Mouse (Mus musculus): Measurements from ENCODE around the gene Chp2. TPM values are rescaled to one million over a fixed set of nuclear protein-coding genes. Genes with fewer than 3 reads are reported as not detected.

The Chp2 gene
- polyA plus RNA-seq, 1 experiment from 2014 or later, result 0.96 TPM

DNA sequence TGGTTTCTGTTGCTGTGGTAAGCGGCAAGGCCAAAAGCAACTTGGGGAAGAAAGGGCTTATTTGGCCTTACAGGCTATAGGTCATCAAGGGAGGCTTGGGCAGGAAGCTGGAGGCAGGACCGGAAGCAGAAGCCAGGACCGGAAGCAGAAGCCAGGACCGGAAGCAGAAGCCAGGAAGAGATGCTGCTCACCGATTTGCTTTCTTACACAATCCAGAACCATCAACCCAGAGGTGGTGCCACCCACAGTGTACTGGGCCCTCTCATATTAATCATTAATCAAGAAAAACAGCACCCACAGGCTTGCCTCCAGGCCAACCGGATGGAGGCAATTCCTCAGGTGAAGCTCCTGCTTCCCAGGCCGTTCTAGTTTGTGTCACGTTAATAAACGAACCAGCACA, 22.5 kb upstream of the Chp2 start:
- Histone ChIP-seq H3K4me3 (ENCODE audit: low read depth, low read length) (no peak overlapping the region), H3K4me2 (ENCODE audit: low read depth, low read length) (no peak overlapping the region), H3K9ac (replicated peaks; ENCODE audit: low read depth, low read length) (no peak overlapping the region), H3K27me3 (ENCODE audit: control insufficient read depth, insufficient read depth, low read length) (no peaks in the 10 kb centered on the region), H3K36me3 (ENCODE audit: control insufficient read depth, insufficient read depth, low read length) (no peaks in the 10 kb centered on the region), H3K4me1 (ENCODE audit: control insufficient read depth, insufficient read depth, low read length) (no peaks in the 10 kb centered on the region), H3K9me3 (ENCODE audit: control insufficient read depth, low read length) (no peaks in the 10 kb centered on the region), H3K27ac (ENCODE audit: low read depth, low read length) (no peak overlapping the region)
- 86% methylated on average over 9 of the region's 9 CpGs for WGBS
- ATAC-seq (ENCODE audit: low read depth), result no peak

DNA sequence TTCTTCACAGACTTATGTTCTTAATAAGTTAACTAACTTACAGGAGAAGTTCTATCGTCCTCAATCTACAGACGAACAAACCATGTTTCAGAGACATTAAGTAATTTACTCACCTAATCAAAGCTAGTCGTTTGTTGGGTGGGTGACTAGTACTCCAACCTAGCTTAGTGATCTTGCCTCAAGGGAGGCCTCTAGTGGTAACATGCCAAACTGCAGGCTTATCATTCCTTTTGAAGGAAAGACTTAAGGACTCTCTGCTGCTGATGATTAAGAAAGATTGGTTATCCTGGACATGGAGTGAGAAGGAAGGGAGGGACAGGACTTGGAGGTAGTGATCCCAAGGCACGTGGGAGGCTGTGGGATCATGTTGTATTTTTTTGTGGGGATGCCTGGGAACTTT, 22.0 kb upstream of the Chp2 start:
- no peak overlapping the region for H3K27ac ChIP-seq (ENCODE audit: low read depth, low read length)
- H3K4me2 ChIP-seq (ENCODE audit: low read depth, low read length), result no peak overlapping the region
- 33% methylated on average over 4 of the region's 4 CpGs for WGBS
- H3K9ac ChIP-seq (replicated peaks; ENCODE audit: low read depth, low read length), result no peak overlapping the region
- H3K36me3 ChIP-seq (ENCODE audit: control insufficient read depth, insufficient read depth, low read length), result no peaks in the 10 kb centered on the region
- H3K9me3 ChIP-seq (ENCODE audit: control insufficient read depth, low read length), result no peaks in the 10 kb centered on the region
- H3K4me3 ChIP-seq (ENCODE audit: low read depth, low read length), result no peak overlapping the region
- no peak for ATAC-seq (ENCODE audit: low read depth)
- no peaks in the 10 kb centered on the region for H3K27me3 ChIP-seq (ENCODE audit: control insufficient read depth, insufficient read depth, low read length)
- no peaks in the 10 kb centered on the region for H3K4me1 ChIP-seq (ENCODE audit: control insufficient read depth, insufficient read depth, low read length)

- Histone ChIP-seq H3K4me2 (ENCODE audit: low read depth, low read length) (no peak overlapping the region), H3K27me3 (ENCODE audit: control insufficient read depth, insufficient read depth, low read length) (no peaks in the 10 kb centered on the region), H3K4me1 (ENCODE audit: control insufficient read depth, insufficient read depth, low read length) (no peaks in the 10 kb centered on the region), H3K27ac (ENCODE audit: low read depth, low read length) (no peak overlapping the region), H3K9me3 (ENCODE audit: control insufficient read depth, low read length) (no peaks in the 10 kb centered on the region), H3K9ac (replicated peaks; ENCODE audit: low read depth, low read length) (no peak overlapping the region), H3K4me3 (ENCODE audit: low read depth, low read length) (no peak overlapping the region), H3K36me3 (ENCODE audit: control insufficient read depth, insufficient read depth, low read length) (no peaks in the 10 kb centered on the region)
- WGBS, result 33% methylated on average over 5 of the region's 5 CpGs
- ATAC-seq (ENCODE audit: low read depth), result no peak
These were observed 20.0 kb upstream of the Chp2 start for GRCm38 (mm10) chr7:122199296-122199695.

- WGBS, result 40% methylated on average over 2 of the region's 2 CpGs
- Histone ChIP-seq H3K36me3 (ENCODE audit: control insufficient read depth, insufficient read depth, low read length) (no peaks in the 10 kb centered on the region), H3K4me3 (ENCODE audit: low read depth, low read length) (no peak overlapping the region), H3K9ac (replicated peaks; ENCODE audit: low read depth, low read length) (no peak overlapping the region), H3K4me2 (ENCODE audit: low read depth, low read length) (no peak overlapping the region), H3K27me3 (ENCODE audit: control insufficient read depth, insufficient read depth, low read length) (no peaks in the 10 kb centered on the region), H3K9me3 (ENCODE audit: control insufficient read depth, low read length) (no peaks in the 10 kb centered on the region), H3K4me1 (ENCODE audit: control insufficient read depth, insufficient read depth, low read length) (no peaks in the 10 kb centered on the region), H3K27ac (ENCODE audit: low read depth, low read length) (no peak overlapping the region)
- ATAC-seq (ENCODE audit: low read depth), result no peak
These were observed 15.4 kb upstream of the Chp2 start for GRCm38 (mm10) chr7:122203936-122204335.

DNA sequence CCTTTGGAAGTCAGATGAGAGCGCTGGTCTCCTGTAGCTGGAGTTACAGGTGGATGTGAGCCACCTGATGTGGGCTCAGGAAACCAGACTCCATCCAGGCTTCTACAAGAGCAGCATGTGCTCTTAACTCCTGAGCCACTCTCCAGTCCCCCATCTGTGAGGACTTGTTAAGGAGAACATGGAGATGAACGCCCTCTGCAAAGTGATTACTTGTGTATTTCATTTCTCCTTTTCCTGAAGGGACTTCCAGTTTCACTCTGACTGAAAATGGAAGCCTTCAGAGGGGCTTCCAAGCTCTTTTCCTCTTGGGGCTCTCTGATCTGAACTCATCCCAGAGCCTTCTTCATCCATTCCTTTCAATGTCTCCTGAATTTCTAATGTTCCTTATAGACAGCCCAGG, 13.2 kb upstream of the Chp2 start:
- H3K4me1 ChIP-seq (ENCODE audit: control insufficient read depth, insufficient read depth, low read length), result no peaks in the 10 kb centered on the region
- no peak overlapping the region for H3K27ac ChIP-seq (ENCODE audit: low read depth, low read length)
- no peaks in the 10 kb centered on the region for H3K9me3 ChIP-seq (ENCODE audit: control insufficient read depth, low read length)
- no peak overlapping the region for H3K4me3 ChIP-seq (ENCODE audit: low read depth, low read length)
- no peaks in the 10 kb centered on the region for H3K36me3 ChIP-seq (ENCODE audit: control insufficient read depth, insufficient read depth, low read length)
- H3K9ac ChIP-seq (replicated peaks; ENCODE audit: low read depth, low read length), result no peak overlapping the region
- WGBS, result 71% methylated on average over 2 of the region's 2 CpGs
- no peaks in the 10 kb centered on the region for H3K27me3 ChIP-seq (ENCODE audit: control insufficient read depth, insufficient read depth, low read length)
- no peak for ATAC-seq (ENCODE audit: low read depth)
- no peak overlapping the region for H3K4me2 ChIP-seq (ENCODE audit: low read depth, low read length)

DNA sequence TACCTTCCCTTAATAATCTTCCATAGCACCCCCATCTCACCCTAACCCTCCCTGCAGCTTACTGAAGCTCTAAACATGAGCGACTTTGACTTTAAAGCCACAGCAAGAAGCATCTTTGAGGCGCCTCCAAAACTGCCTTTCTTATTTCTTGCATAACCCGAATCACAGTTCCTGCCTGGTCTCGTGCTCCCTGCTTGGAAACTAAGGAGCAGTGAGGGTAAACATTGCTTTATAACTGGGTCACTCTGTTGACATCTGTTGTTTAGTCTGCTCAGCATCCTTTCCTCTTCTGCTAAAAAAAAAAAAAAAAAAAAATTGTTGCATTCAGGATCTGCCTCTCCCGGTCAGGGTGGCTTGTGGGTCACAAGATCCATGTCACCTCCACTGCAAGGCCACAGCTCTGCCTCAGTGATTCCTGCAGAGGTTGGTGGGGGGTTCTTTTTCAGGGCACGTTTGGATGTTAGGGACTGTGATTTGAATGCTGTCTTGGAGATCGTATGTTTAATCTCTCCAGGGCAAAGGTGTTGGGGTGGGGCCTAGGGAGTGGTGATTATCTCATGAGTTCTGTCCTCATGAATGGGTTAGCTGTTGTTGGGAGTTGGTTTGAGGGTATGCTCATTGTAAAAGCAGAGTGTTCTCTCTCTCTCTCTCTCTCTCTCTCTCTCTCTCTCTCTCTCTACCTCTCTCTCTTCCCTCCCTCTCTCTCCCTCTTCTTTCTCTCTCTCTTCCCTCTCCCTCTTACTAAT, 10.8 kb upstream of the Chp2 start:
- H3K27me3 ChIP-seq (ENCODE audit: control insufficient read depth, insufficient read depth, low read length), result no peaks in the 10 kb centered on the region
- no peaks in the 10 kb centered on the region for H3K4me1 ChIP-seq (ENCODE audit: control insufficient read depth, insufficient read depth, low read length)
- no peak overlapping the region for H3K27ac ChIP-seq (ENCODE audit: low read depth, low read length)
- H3K4me2 ChIP-seq (ENCODE audit: low read depth, low read length), result no peak overlapping the region
- H3K9me3 ChIP-seq (ENCODE audit: control insufficient read depth, low read length), result no peaks in the 10 kb centered on the region
- no peak for ATAC-seq (ENCODE audit: low read depth)
- 63% methylated on average over 7 of the region's 7 CpGs for WGBS
- no peak overlapping the region for H3K9ac ChIP-seq (replicated peaks; ENCODE audit: low read depth, low read length)
- H3K4me3 ChIP-seq (ENCODE audit: low read depth, low read length), result no peak overlapping the region
- H3K36me3 ChIP-seq (ENCODE audit: control insufficient read depth, insufficient read depth, low read length), result no peaks in the 10 kb centered on the region

GRCm38 (mm10) chr7:122226020-122226742, 6.9 kb downstream of the Chp2 start:
- Histone ChIP-seq H3K4me1 (ENCODE audit: control insufficient read depth, insufficient read depth, low read length) (no peaks in the 10 kb centered on the region), H3K4me2 (ENCODE audit: low read depth, low read length) (no peak overlapping the region), H3K27me3 (ENCODE audit: control insufficient read depth, insufficient read depth, low read length) (no peaks in the 10 kb centered on the region), H3K36me3 (ENCODE audit: control insufficient read depth, insufficient read depth, low read length) (no peaks in the 10 kb centered on the region), H3K4me3 (ENCODE audit: low read depth, low read length) (no peak overlapping the region), H3K9me3 (ENCODE audit: control insufficient read depth, low read length) (no peaks in the 10 kb centered on the region), H3K9ac (replicated peaks; ENCODE audit: low read depth, low read length) (no peak overlapping the region), H3K27ac (ENCODE audit: low read depth, low read length) (no peak overlapping the region)
- no peak for ATAC-seq (ENCODE audit: low read depth)
- 80% methylated on average over 7 of the region's 7 CpGs for WGBS

DNA sequence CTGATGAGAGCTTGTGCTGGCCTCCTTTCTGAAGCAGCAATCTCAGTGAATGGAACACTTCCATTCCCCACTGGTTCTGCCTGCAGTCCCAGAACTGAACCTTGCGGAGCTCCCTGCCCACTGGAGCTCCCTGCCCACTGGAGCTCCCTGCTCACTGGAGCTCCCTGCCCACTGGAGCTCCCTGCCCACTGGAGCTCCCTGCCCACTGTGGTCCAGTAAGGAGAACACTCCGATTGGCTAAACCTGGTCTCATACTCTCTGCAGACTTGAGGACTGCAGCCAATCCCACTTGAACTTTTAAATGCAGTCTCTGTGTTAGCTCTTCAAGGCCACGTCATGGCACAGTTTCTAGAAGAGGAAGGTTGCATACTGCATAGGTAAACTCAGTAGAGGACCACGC, 7.4 kb downstream of the Chp2 start:
- no peaks in the 10 kb centered on the region for H3K4me1 ChIP-seq (ENCODE audit: control insufficient read depth, insufficient read depth, low read length)
- ATAC-seq (ENCODE audit: low read depth), result no peak
- no peaks in the 10 kb centered on the region for H3K36me3 ChIP-seq (ENCODE audit: control insufficient read depth, insufficient read depth, low read length)
- H3K9me3 ChIP-seq (ENCODE audit: control insufficient read depth, low read length), result no peaks in the 10 kb centered on the region
- no peak overlapping the region for H3K27ac ChIP-seq (ENCODE audit: low read depth, low read length)
- H3K9ac ChIP-seq (replicated peaks; ENCODE audit: low read depth, low read length), result no peak overlapping the region
- 92% methylated on average over 4 of the region's 4 CpGs for WGBS
- no peaks in the 10 kb centered on the region for H3K27me3 ChIP-seq (ENCODE audit: control insufficient read depth, insufficient read depth, low read length)
- no peak overlapping the region for H3K4me3 ChIP-seq (ENCODE audit: low read depth, low read length)
- H3K4me2 ChIP-seq (ENCODE audit: low read depth, low read length), result no peak overlapping the region

DNA sequence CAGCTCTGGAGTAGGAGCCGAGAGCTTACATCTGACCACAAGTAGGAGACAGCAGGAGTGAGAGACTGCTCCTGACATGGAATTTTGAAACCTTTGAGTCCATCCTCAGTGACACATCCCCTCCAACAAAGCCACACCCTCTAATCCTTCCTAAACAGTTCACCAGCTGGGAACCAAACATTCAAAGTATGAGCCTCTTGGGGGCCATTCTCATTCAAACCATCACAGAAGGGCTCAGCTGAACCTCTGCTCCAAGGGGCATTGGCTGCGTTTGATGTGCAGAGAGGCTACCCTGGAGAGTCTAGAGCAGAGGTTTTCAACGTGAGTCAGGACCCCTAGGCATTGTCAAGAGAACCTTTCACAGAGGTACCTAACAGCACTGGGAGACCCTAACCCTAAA, 10.0 kb downstream of the Chp2 start:
- no peak overlapping the region for H3K9ac ChIP-seq (replicated peaks; ENCODE audit: low read depth, low read length)
- no peaks in the 10 kb centered on the region for H3K4me1 ChIP-seq (ENCODE audit: control insufficient read depth, insufficient read depth, low read length)
- H3K9me3 ChIP-seq (ENCODE audit: control insufficient read depth, low read length), result no peaks in the 10 kb centered on the region

More for the DNA sequence above, 10.0 kb downstream of the Chp2 start:
- no peak overlapping the region for H3K4me3 ChIP-seq (ENCODE audit: low read depth, low read length)
- H3K4me2 ChIP-seq (ENCODE audit: low read depth, low read length), result no peak overlapping the region
- H3K36me3 ChIP-seq (ENCODE audit: control insufficient read depth, insufficient read depth, low read length), result no peaks in the 10 kb centered on the region
- no peaks in the 10 kb centered on the region for H3K27me3 ChIP-seq (ENCODE audit: control insufficient read depth, insufficient read depth, low read length)
- 44% methylated on average over 3 of the region's 3 CpGs for WGBS
- no peak overlapping the region for H3K27ac ChIP-seq (ENCODE audit: low read depth, low read length)
- no peak for ATAC-seq (ENCODE audit: low read depth)
